23 mouse cellular contexts compared by ENCODE assay signal in the genomic region with DNA sequence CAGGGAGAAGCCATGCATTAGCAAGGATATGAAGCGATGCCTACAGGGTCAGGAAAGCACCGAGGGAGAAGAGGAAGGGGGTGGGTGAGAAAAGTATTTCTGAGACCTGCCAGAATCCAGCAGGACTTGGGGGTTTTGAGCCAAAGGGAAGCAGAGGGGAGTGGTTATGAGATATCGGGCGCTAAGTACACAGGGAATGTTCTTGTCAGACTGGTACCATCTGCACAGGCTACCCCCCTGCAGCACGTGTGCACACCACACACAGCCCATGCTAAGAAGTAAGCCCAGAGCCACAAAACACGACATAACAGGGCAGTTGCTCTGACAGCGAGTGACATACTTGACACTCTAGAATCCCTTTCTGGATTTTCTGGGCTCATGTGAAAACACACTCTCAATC. TPM values are rescaled to one million over a fixed set of nuclear protein-coding genes. Genes with fewer than 3 reads are reported as not detected.
DNase-seq lines count a peak whose midpoint lies in the region; ATAC-seq and TF ChIP-seq lines count a peak whose summit lies in the region.
"Had no signal": no experiment of that assay in that cellular context is flagged by ENCODE, and none has a peak within 500 bp of the region (broad histone marks: within the 10 kb centered on the region; RNA-seq: fewer than 3 reads in every experiment).

No protein-coding gene starts in this region.

- no peak for TF ChIP-seq CTCF in lung, embryonic 14.5 days (IDR thresholded peaks at IDR 0.05; ENCODE audit: low read depth)

- 39% methylated on average over 7 of the region's 7 CpGs for WGBS in heart, embryonic 12.5 days
- WGBS in lung, embryonic 14.5 days: 37% methylated on average over 7 of the region's 7 CpGs
- WGBS in liver, embryonic 16.5 days (ENCODE audit: insufficient replicate concordance): 45% methylated on average over 7 of the region's 7 CpGs

- no peak overlapping the region; the same call in 1 of the 2 replicates for H3K4me2 ChIP-seq in heart, embryonic 12.5 days
- 0 out of 2 replicates have a peak overlapping the region, but pooled peaks have one; percentile 3 for H3K4me2 ChIP-seq in lung, embryonic 14.5 days
- H3K4me2 ChIP-seq in liver, embryonic 16.5 days (ENCODE audit: low read depth, low read length): no peak overlapping the region
- H3K4me2 ChIP-seq: forebrain, embryonic 13.5 days; hindbrain, embryonic 13.5 days; midbrain, embryonic 12.5 days had no signal

- H3K36me3 ChIP-seq in heart, embryonic 12.5 days: peaks cover 11% of the 10 kb centered on the region; the same call in 1 of the 2 replicates
- no peaks in the 10 kb centered on the region for H3K36me3 ChIP-seq in lung, embryonic 14.5 days (ENCODE audit: insufficient read depth)
- no peaks in the 10 kb centered on the region; the same call in none of the 2 replicates for H3K36me3 ChIP-seq in liver, embryonic 16.5 days (ENCODE audit: control insufficient read depth, insufficient read depth)
- H3K36me3 ChIP-seq: hindbrain, embryonic 13.5 days; midbrain, embryonic 12.5 days had no signal

- DNase-seq in heart, postnatal 4 days: no peak
- peak; percentile 23 for DNase-seq in lung, embryonic 14.5 days
- no peak for DNase-seq in lung, postnatal 14 days
- DNase-seq in Muller cell, postnatal 12 days (ENCODE audit: inconsistent ontology term): peak; percentile 16
- DNase-seq in retina, embryonic 14.5 days (ENCODE audit: low spot score): no peak
- DNase-seq: adrenal gland, postnatal 14 days; cerebellum, adult 11-12 months; cerebellum, postnatal 36 days; gastrocnemius, postnatal 36 days; kidney, adult 11 months; kidney, postnatal 10 days; left cerebral cortex, postnatal 4 days; lung, postnatal 10 days; right cerebral cortex, postnatal 25 days; thymus, adult 18-20 months had no signal

- peaks cover 50% of the 10 kb centered on the region for H3K4me1 ChIP-seq in heart, embryonic 12.5 days (replicated peaks)
- peaks cover 14% of the 10 kb centered on the region; the same call in 1 of the 2 replicates for H3K4me1 ChIP-seq in lung, embryonic 14.5 days (ENCODE audit: insufficient read depth)
- peaks cover 44% of the 10 kb centered on the region for H3K4me1 ChIP-seq in liver, embryonic 16.5 days (ENCODE audit: control insufficient read depth, low read depth, low read length)
- H3K4me1 ChIP-seq: forebrain, embryonic 13.5 days; midbrain, embryonic 12.5 days had no signal

- H3K4me3 ChIP-seq in heart, embryonic 12.5 days: no peak overlapping the region
- no peak overlapping the region for H3K4me3 ChIP-seq in lung, embryonic 14.5 days (ENCODE audit: low read depth, low read length)
- H3K4me3 ChIP-seq in liver, embryonic 16.5 days (ENCODE audit: low read depth, low read length): no peak overlapping the region
- H3K4me3 ChIP-seq: forebrain, embryonic 13.5 days; hindbrain, embryonic 13.5 days; layer of hippocampus, adult 2 months; midbrain, embryonic 12.5 days had no signal

- H3K9me3 ChIP-seq in heart, embryonic 12.5 days (replicated peaks): no peaks in the 10 kb centered on the region
- H3K9me3 ChIP-seq in lung, embryonic 14.5 days (ENCODE audit: low read depth, low read length): no peaks in the 10 kb centered on the region
- H3K9me3 ChIP-seq in liver, embryonic 16.5 days (replicated peaks; ENCODE audit: control insufficient read depth, low read length): no peaks in the 10 kb centered on the region
- H3K9me3 ChIP-seq: forebrain, embryonic 13.5 days; hindbrain, embryonic 13.5 days; midbrain, embryonic 12.5 days had no signal

- no peak overlapping the region for H3K9ac ChIP-seq in heart, embryonic 12.5 days
- H3K9ac ChIP-seq in lung, embryonic 14.5 days: no peak overlapping the region
- H3K9ac ChIP-seq in liver, embryonic 16.5 days (ENCODE audit: low read depth, low read length): no peak overlapping the region
- H3K9ac ChIP-seq: forebrain, embryonic 13.5 days; hindbrain, embryonic 13.5 days; midbrain, embryonic 12.5 days had no signal

- peak; percentile 47; the same call in 1 of the 2 replicates for ATAC-seq in heart, embryonic 12.5 days (ENCODE audit: insufficient number of reproducible peaks, low FRiP score)
- no peak; the same call in 1 of the 2 replicates for ATAC-seq in lung, embryonic 14.5 days (ENCODE audit: insufficient read depth)
- ATAC-seq in liver, embryonic 16.5 days (ENCODE audit: low read depth): peak; percentile 23; the same call in 1 of the 2 replicates
- no peak for ATAC-seq in inflammation-experienced regulatory T-cells, adult 6 months
- ATAC-seq: forebrain, embryonic 13.5 days; Patski had no signal

- peak overlapping the region; percentile 64 for H3K27ac ChIP-seq in heart, embryonic 12.5 days (ENCODE audit: poor library complexity, severe bottlenecking)
- no peak overlapping the region; the same call in 1 of the 2 replicates for H3K27ac ChIP-seq in lung, embryonic 14.5 days (ENCODE audit: low read depth)
- H3K27ac ChIP-seq in liver, embryonic 16.5 days (ENCODE audit: low read length): no peak overlapping the region
- H3K27ac ChIP-seq: forebrain, embryonic 13.5 days; hindbrain, embryonic 13.5 days; layer of hippocampus, adult 2 months; midbrain, embryonic 12.5 days had no signal

- H3K27me3 ChIP-seq in heart, embryonic 12.5 days (replicated peaks): no peaks in the 10 kb centered on the region
- H3K27me3 ChIP-seq in lung, embryonic 14.5 days (ENCODE audit: insufficient read depth, low read length): no peaks in the 10 kb centered on the region
- H3K27me3 ChIP-seq in liver, embryonic 16.5 days (ENCODE audit: control insufficient read depth, insufficient read depth, low read depth, low read length): no peaks in the 10 kb centered on the region
- H3K27me3 ChIP-seq: Patski had no signal

RNA-seq across cellular contexts. Expression of a gene that starts 6.1 kb away (rescaled TPM):
- 48.3 and 52.1 TPM in 2 replicates for polyA plus RNA-seq in heart, embryonic 12.5 days (2016; fragmentation: Nextera tagmentation; extraction: Ambion mirVana)
- total RNA-seq in heart, postnatal 4 days (2021): 10 to 100 TPM; 33.4 to 36.0 TPM
- 31.0 and 31.2 TPM in 2 replicates for polyA plus RNA-seq in lung, embryonic 14.5 days (2014; fragmentation: Nextera tagmentation; extraction: Ambion mirVana)
- polyA plus RNA-seq in liver, embryonic 16.5 days (2015; fragmentation: Nextera tagmentation; extraction: Ambion mirVana): 54.9 and 62.8 TPM in 2 replicates
- 10 to 100 TPM; 67.7 to 70.9 (median 69.7) TPM for polyA plus RNA-seq in inflammation-experienced regulatory T-cells, adult 6 months (2017; shearing (Covaris generic))

RNA-seq across cellular contexts. Expression of a gene that starts 7.5 kb away (rescaled TPM):
- 90.0 and 92.9 TPM in 2 replicates for polyA plus RNA-seq in heart, embryonic 12.5 days (2016; fragmentation: Nextera tagmentation; extraction: Ambion mirVana)
- total RNA-seq in heart, postnatal 4 days (2021): 10 to 100 TPM; 41.1 to 42.4 TPM
- polyA plus RNA-seq in lung, embryonic 14.5 days (2014; fragmentation: Nextera tagmentation; extraction: Ambion mirVana): 105 and 116 TPM in 2 replicates
- polyA plus RNA-seq in liver, embryonic 16.5 days (2015; fragmentation: Nextera tagmentation; extraction: Ambion mirVana): 86.5 and 91.9 TPM in 2 replicates
- polyA plus RNA-seq in inflammation-experienced regulatory T-cells, adult 6 months (2017; shearing (Covaris generic)): 100 to 1,000 TPM; 107 to 150 (median 144) TPM

RNA-seq across cellular contexts. Expression of a gene that starts 16.3 kb away (rescaled TPM):
- polyA plus RNA-seq in heart, embryonic 12.5 days (2016; fragmentation: Nextera tagmentation; extraction: Ambion mirVana): 111 and 112 TPM in 2 replicates
- total RNA-seq in heart, postnatal 4 days (2021): 100 to 1,000 TPM; 105 to 121 TPM
- 132 and 137 TPM in 2 replicates for polyA plus RNA-seq in lung, embryonic 14.5 days (2014; fragmentation: Nextera tagmentation; extraction: Ambion mirVana)
- polyA plus RNA-seq in liver, embryonic 16.5 days (2015; fragmentation: Nextera tagmentation; extraction: Ambion mirVana): 212 and 230 TPM in 2 replicates
- polyA plus RNA-seq in inflammation-experienced regulatory T-cells, adult 6 months (2017; shearing (Covaris generic)): 100 to 1,000 TPM; 338 to 440 (median 338) TPM

RNA-seq across cellular contexts. Expression of a gene that starts 19.0 kb away (rescaled TPM):
- polyA plus RNA-seq in heart, embryonic 12.5 days (2016; fragmentation: Nextera tagmentation; extraction: Ambion mirVana): 13.3 and 13.5 TPM in 2 replicates
- 10 to 100 TPM in 1 of 2 experiments, 1 to 10 TPM in 1; 9.8 to 12.3 TPM for total RNA-seq in heart, postnatal 4 days (2021)
- 10.3 and 10.4 TPM in 2 replicates for polyA plus RNA-seq in lung, embryonic 14.5 days (2014; fragmentation: Nextera tagmentation; extraction: Ambion mirVana)
- 54.4 and 59.7 TPM in 2 replicates for polyA plus RNA-seq in liver, embryonic 16.5 days (2015; fragmentation: Nextera tagmentation; extraction: Ambion mirVana)
- polyA plus RNA-seq in inflammation-experienced regulatory T-cells, adult 6 months (2017; shearing (Covaris generic)): 1 to 10 TPM in 1 of 3 experiments, under 1 TPM in 2; 0.57 to 1.1 (median 0.67) TPM

RNA-seq across cellular contexts. Expression of a gene that starts 27.1 kb away (rescaled TPM):
- 17.2 and 19.9 TPM in 2 replicates for polyA plus RNA-seq in heart, embryonic 12.5 days (2016; fragmentation: Nextera tagmentation; extraction: Ambion mirVana)
- 10 to 100 TPM; 12.7 to 13.0 TPM for total RNA-seq in heart, postnatal 4 days (2021)
- 25.5 and 29.7 TPM in 2 replicates for polyA plus RNA-seq in lung, embryonic 14.5 days (2014; fragmentation: Nextera tagmentation; extraction: Ambion mirVana)
- polyA plus RNA-seq in liver, embryonic 16.5 days (2015; fragmentation: Nextera tagmentation; extraction: Ambion mirVana): 11.8 and 14.1 TPM in 2 replicates
- 10 to 100 TPM; 18.2 to 25.5 (median 19.7) TPM for polyA plus RNA-seq in inflammation-experienced regulatory T-cells, adult 6 months (2017; shearing (Covaris generic))

Comparison
In these comparisons a context has a peak if more than half of its experiments do, and no peak if none do; other contexts are left out.
1. DNase-seq: peak in lung, embryonic 14.5 days (single experiment) and Muller cell, postnatal 12 days (single experiment); none in heart, postnatal 4 days (single experiment), lung, postnatal 14 days (single experiment) and retina, embryonic 14.5 days (single experiment).
2. ATAC-seq: peak in heart, embryonic 12.5 days (single experiment) and liver, embryonic 16.5 days (single experiment); none in lung, embryonic 14.5 days (single experiment) and inflammation-experienced regulatory T-cells, adult 6 months (single experiment).